Mouse (Mus musculus) ES-Bruce4 (cell line): ENCODE data around the gene Nhsl1. TPM values are rescaled to one million over a fixed set of nuclear protein-coding genes. Genes with fewer than 3 reads are reported as not detected.
A peak's percentile ranks its signal among the peaks of the same experiment; 100 is the strongest.

Source experiments
- H3K27ac ChIP-seq: 2 replicates; pipeline ENCODE4 v1.5.1; 2012; ENCODE audit warnings: low read length, inconsistent platforms; ENCODE audit not compliant: insufficient read depth
- H3K27me3 ChIP-seq: 2 replicates; pipeline ENCODE4 v1.6.1; 2012; ENCODE audit warnings: mild to moderate bottlenecking, low read length, inconsistent platforms; ENCODE audit not compliant: control insufficient read depth, poor library complexity, insufficient read depth, severe bottlenecking
- H3K36me3 ChIP-seq: 2 replicates; pipeline ENCODE4 v1.6.1; 2012; ENCODE audit warnings: inconsistent platforms, mild to moderate bottlenecking, low read length, moderate library complexity; ENCODE audit not compliant: control insufficient read depth, poor library complexity, insufficient read depth, severe bottlenecking
- H3K4me1 ChIP-seq: one replicate; pipeline ENCODE4 v1.8.1; 2011; ENCODE audit warnings: low read length; ENCODE audit not compliant: control insufficient read depth, insufficient read depth
- H3K4me3 ChIP-seq: 2 replicates; pipeline ENCODE4 v1.5.1; 2011; ENCODE audit warnings: low read depth, mild to moderate bottlenecking, low read length
- H3K9ac ChIP-seq: 2 replicates; pipeline ENCODE4 v1.6.1; 2012; ENCODE audit warnings: low read depth, mild to moderate bottlenecking, inconsistent platforms; ENCODE audit not compliant: poor library complexity, severe bottlenecking
- H3K9me3 ChIP-seq: replicated peaks from 2 replicates; pipeline ENCODE4 v1.6.1; 2012; ENCODE audit warnings: mild to moderate bottlenecking, low read length, inconsistent platforms; ENCODE audit not compliant: control insufficient read depth, poor library complexity, insufficient read depth, severe bottlenecking
- CTCF ChIP-seq: IDR thresholded peaks from one replicate; pipeline ENCODE4 v1.8.1; 2011; ENCODE audit warnings: low read depth, low read length
- EP300 ChIP-seq: IDR thresholded peaks from 2 replicates; pipeline ENCODE4 v1.6.1; 2011; ENCODE audit warnings: low read depth, low read length; ENCODE audit not compliant: insufficient read depth
- POLR2A ChIP-seq: IDR thresholded peaks from one replicate; pipeline ENCODE4 v1.8.1; 2011; ENCODE audit warnings: low read length; ENCODE audit not compliant: insufficient read depth
- polyA plus RNA-seq: library from polyadenylated mRNA; stranded (reverse); fragments of >200 nt; gene quantifications from 2 replicates; pipeline ENCODE4 v1.2.4, GENCODE M21; 2011; ENCODE audit warnings: low read depth; ENCODE audit not compliant: missing spikeins, insufficient read depth, insufficient read length

Nhsl1 gene
- 26.9 and 28.1 TPM in 2 replicates for polyA plus RNA-seq

GRCm38 (mm10) chr10:18318916-18319481 lies at the start of gene Nhsl1:
Gene Nhsl1, plus strand, starts transcription at chr10:18318985.
- peak within 1 kb of the TSS; percentile 72 for H3K4me3 ChIP-seq
- TF ChIP-seq POLR2A: no peak
- no peak for TF ChIP-seq EP300
- peak; percentile 40 for TF ChIP-seq CTCF
- peak within 1 kb of the TSS; percentile 83 for H3K9ac ChIP-seq
- no peak within 1 kb of the TSS for H3K27ac ChIP-seq
- no peaks in the 10 kb centered on the region for H3K4me1 ChIP-seq
- no peaks in the 10 kb centered on the region for H3K36me3 ChIP-seq
- H3K27me3 ChIP-seq: no peaks in the 10 kb centered on the region; the same call in 1 of the 2 replicates
- H3K9me3 ChIP-seq: no peaks in the 10 kb centered on the region

GRCm38 (mm10) chr10:18276090-18276734 lies 42.6 kb upstream of the Nhsl1 start:
- H3K27ac ChIP-seq: no peak overlapping the region
- H3K27me3 ChIP-seq: no peaks in the 10 kb centered on the region
- H3K4me3 ChIP-seq: no peak overlapping the region
- H3K4me1 ChIP-seq: no peaks in the 10 kb centered on the region
- peaks cover 2% of the 10 kb centered on the region; the same call in 1 of the 2 replicates for H3K9me3 ChIP-seq
- H3K9ac ChIP-seq: no peak overlapping the region
- no peak for TF ChIP-seq CTCF
- no peak for TF ChIP-seq EP300
- no peak for TF ChIP-seq POLR2A
- no peaks in the 10 kb centered on the region for H3K36me3 ChIP-seq

- Histone ChIP-seq H3K4me3 (no peak overlapping the region), H3K4me1 (no peaks in the 10 kb centered on the region), H3K27ac (no peak overlapping the region), H3K9me3 (no peaks in the 10 kb centered on the region), H3K27me3 (no peaks in the 10 kb centered on the region), H3K36me3 (no peaks in the 10 kb centered on the region), H3K9ac (no peak overlapping the region)
- TF ChIP-seq POLR2A (no peak), CTCF (no peak), EP300 (no peak)
These were observed 34.8 kb upstream of the Nhsl1 start for GRCm38 (mm10) chr10:18283991-18284390.

- Histone ChIP-seq H3K4me3 (no peak overlapping the region), H3K9ac (no peak overlapping the region), H3K4me1 (no peaks in the 10 kb centered on the region), H3K36me3 (no peaks in the 10 kb centered on the region), H3K27ac (no peak overlapping the region), H3K9me3 (no peaks in the 10 kb centered on the region), H3K27me3 (no peaks in the 10 kb centered on the region)
- TF ChIP-seq EP300: no peak
- TF ChIP-seq CTCF: no peak
- no peak for TF ChIP-seq POLR2A
These were observed 29.3 kb upstream of the Nhsl1 start for GRCm38 (mm10) chr10:18289512-18289911.

- no peaks in the 10 kb centered on the region for H3K27me3 ChIP-seq
- no peak overlapping the region for H3K9ac ChIP-seq
- H3K4me1 ChIP-seq: no peaks in the 10 kb centered on the region
- H3K27ac ChIP-seq: no peak overlapping the region
- H3K4me3 ChIP-seq: no peak overlapping the region
- no peaks in the 10 kb centered on the region for H3K9me3 ChIP-seq
- H3K36me3 ChIP-seq: no peaks in the 10 kb centered on the region
- no peak for TF ChIP-seq EP300
- TF ChIP-seq CTCF: no peak
- TF ChIP-seq POLR2A: no peak
These were observed 13.7 kb upstream of the Nhsl1 start for GRCm38 (mm10) chr10:18305106-18305505.

GRCm38 (mm10) chr10:18315071-18315470 lies 3.7 kb upstream of the Nhsl1 start:
- Histone ChIP-seq H3K27ac (no peak overlapping the region), H3K9me3 (0 out of 2 replicates have a peak, but pooled peaks cover 3% of the 10 kb centered on the region), H3K36me3 (no peaks in the 10 kb centered on the region), H3K4me3 (no peak overlapping the region), H3K4me1 (no peaks in the 10 kb centered on the region), H3K27me3 (no peaks in the 10 kb centered on the region; the same call in 1 of the 2 replicates), H3K9ac (no peak overlapping the region)
- TF ChIP-seq EP300: no peak
- no peak for TF ChIP-seq POLR2A
- no peak for TF ChIP-seq CTCF
